Mouse (Mus musculus) heart, embryonic 10.5 days (tissue): Measurements from ENCODE around the gene Fopnl. TPM values are rescaled to one million over a fixed set of nuclear protein-coding genes. Genes with fewer than 3 reads are reported as not detected.

Experiments
- DNase-seq: peaks from one replicate; pipeline ENCODE4 v3.0.0-alpha.2; 2017; ENCODE audit warnings: low spot score
- H3K27ac ChIP-seq: fragments of 300-500 bp; sonication (generic); 2 replicates; pipeline ENCODE4 v1.5.1; 2016; ENCODE audit warnings: mild to moderate bottlenecking
- H3K27me3 ChIP-seq: fragments of 300-500 bp; sonication (generic); 2 replicates; pipeline ENCODE4 v1.6.1; 2016; ENCODE audit warnings: mild to moderate bottlenecking; ENCODE audit not compliant: poor library complexity, insufficient read depth, severe bottlenecking
- H3K36me3 ChIP-seq: fragments of 300-500 bp; sonication (generic); 2 replicates; pipeline ENCODE4 v1.6.1; 2016; ENCODE audit warnings: mild to moderate bottlenecking, moderate library complexity
- H3K4me1 ChIP-seq: fragments of 300-500 bp; sonication (generic); 2 replicates; pipeline ENCODE4 v1.6.1; 2016; ENCODE audit warnings: mild to moderate bottlenecking
- H3K4me3 ChIP-seq: fragments of 300-500 bp; sonication (generic); 2 replicates; pipeline ENCODE4 v1.5.1; 2016; ENCODE audit warnings: mild to moderate bottlenecking, moderate library complexity
- H3K9me3 ChIP-seq: fragments of 300-500 bp; sonication (generic); 2 replicates; pipeline ENCODE4 v1.6.1; 2016; ENCODE audit warnings: mild to moderate bottlenecking, moderate library complexity
- whole genome bisulfite sequencing: fragments of 180-500 bp; shearing (Covaris S2); methylation state at CpG from one replicate; pipeline ENCODE4 v1.1.7; 2016; 5-methylcytosine and 5-hydroxymethylcytosine counted together
- polyA plus RNA-seq: library from polyadenylated mRNA; unstranded; fragments of >200 nt; fragmentation: Nextera tagmentation; extraction: Ambion mirVana; gene quantifications from 2 replicates; pipeline ENCODE4 v1.2.1, GENCODE M21; 2016

The Fopnl gene
- polyA plus RNA-seq = 111 and 119 TPM in 2 replicates

DNA sequence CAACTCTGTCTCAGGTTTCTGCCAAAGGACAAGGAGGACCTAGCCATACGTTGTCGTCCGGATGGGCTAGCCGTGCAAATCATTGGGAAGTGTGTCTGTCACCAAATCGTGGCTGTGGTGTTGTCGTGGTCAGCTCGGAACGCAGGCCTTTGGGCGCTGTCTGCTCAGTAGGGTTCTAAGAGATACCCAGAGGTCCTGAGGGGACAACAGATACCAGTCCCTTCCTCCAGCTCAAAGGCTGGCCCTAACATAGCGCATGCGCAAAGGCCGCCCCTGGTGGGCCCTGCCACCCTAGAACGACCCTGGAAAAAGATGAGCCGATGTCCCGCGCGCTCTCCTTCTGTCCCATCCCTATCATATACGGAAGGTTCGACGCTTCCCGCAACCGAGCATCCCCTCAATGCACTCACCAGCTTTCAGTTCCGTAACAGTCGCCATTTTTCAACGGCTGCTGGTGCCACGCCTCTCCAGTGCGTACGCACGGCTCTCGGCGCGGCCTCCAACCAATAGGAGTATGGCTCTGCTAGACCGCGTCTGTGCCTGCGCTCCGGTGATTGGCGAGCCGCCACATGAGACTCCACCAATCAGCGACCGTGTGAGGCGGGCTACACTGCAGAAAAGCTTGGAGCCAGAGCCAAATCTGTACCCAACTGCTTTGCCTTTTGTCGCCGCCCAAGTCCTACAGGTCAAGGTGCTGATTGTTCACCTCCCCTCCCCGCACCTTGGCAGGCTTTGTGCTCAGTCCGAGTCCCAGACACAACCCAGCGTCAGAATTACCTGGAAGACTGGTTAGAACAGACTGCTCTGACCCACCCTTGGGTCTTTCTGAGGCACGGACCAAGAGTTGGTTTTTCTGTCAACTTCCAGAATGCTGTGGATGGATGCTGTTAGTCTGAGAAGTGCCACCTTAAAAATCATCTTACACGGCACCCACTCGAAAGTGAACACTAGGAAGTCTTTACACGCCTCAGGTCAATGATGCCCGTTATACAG is at the start of gene Fopnl:
Gene Fopnl, minus strand, starts transcription at position 522 of the 993 bp plus-strand sequence.
- Histone ChIP-seq H3K27ac (peak within 1 kb of the TSS; percentile 95), H3K4me3 (peak within 1 kb of the TSS; percentile 80), H3K9me3 (no peaks in the 10 kb centered on the region), H3K4me1 (peaks cover 5% of the 10 kb centered on the region), H3K27me3 (no peaks in the 10 kb centered on the region), H3K36me3 (peaks cover 15% of the 10 kb centered on the region)
- 4% methylated on average over 51 of the region's 51 CpGs for WGBS
- DNase-seq = peak; percentile 98

DNA sequence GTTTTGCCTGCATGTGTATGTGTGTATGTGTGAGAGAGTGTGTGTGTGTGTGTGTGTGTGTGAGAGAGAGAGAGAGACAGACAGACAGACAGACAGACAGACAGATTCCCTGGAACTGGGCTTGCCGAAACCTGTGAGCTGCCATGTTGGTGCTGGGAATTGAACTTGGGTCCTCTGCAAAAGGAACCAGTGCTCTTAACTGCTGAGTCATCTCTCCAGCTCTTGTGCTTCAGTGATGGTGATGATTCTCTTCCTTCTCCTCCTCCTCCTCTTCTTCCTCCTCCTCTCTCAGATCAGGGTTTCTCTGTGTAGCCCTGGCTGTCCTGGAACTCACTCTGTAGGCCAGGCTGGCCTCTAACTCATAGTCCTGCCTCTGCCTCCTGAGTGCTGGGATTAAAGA is 48.8 kb upstream of the Fopnl start:
- 75% methylated on average over 1 of the region's 1 CpGs for WGBS
- peaks cover 30% of the 10 kb centered on the region for H3K27me3 ChIP-seq

DNA sequence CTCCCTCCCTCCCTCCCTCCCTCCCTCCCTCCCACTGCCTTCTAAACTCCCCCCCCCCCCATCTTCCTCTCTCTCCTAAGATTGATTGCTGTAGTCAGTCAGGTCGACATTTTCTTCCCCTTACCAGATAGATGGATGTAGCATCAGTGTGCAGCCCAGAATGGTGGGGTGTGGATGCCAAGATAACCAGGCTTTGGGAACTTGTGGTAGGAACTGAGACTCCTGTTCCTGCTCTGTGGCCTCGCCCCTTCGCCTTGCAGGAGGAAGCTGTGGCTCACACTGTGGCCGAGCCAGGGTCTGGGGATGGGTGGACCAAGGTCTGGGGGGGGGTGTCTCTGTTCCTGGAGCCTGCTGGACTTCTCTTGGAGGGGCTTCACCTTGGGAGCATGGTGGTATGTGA is 48.3 kb upstream of the Fopnl start:
- no peaks in the 10 kb centered on the region for H3K4me1 ChIP-seq
- peaks cover 31% of the 10 kb centered on the region for H3K27me3 ChIP-seq
- no peak overlapping the region for H3K4me3 ChIP-seq
- no peak overlapping the region for H3K27ac ChIP-seq
- WGBS = 56% methylated on average over 4 of the region's 4 CpGs
- H3K36me3 ChIP-seq = no peaks in the 10 kb centered on the region
- H3K9me3 ChIP-seq = no peaks in the 10 kb centered on the region
- DNase-seq = no peak

More for the DNA sequence above, 48.8 kb upstream of the Fopnl start:
- Histone ChIP-seq H3K9me3 (no peaks in the 10 kb centered on the region), H3K4me3 (no peak overlapping the region), H3K4me1 (no peaks in the 10 kb centered on the region), H3K27ac (no peak overlapping the region), H3K36me3 (no peaks in the 10 kb centered on the region)
- no peak for DNase-seq

DNA sequence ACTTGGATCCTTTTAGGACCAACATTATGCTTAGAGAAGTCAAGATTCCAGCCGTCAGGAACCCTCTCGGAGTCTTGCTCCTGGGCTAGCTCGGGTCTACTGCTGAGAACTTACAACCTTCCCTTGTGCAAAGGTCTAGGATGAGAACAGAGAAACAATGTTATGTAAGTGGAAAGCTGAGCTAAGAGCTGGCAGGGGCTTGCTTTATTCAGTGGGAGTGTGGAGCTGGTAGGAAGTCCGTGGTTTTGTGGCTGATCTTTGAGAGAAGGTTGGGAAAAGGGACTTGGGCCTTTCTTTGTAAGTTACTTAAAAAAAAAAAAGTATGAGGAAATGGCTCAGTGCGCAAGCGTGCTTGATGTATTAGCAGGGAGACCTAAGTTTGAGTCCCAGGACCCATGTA is 46.9 kb upstream of the Fopnl start:
- H3K4me1 ChIP-seq = no peaks in the 10 kb centered on the region
- no peak for DNase-seq
- H3K27ac ChIP-seq = no peak overlapping the region
- no peaks in the 10 kb centered on the region for H3K9me3 ChIP-seq
- H3K27me3 ChIP-seq = peaks cover 41% of the 10 kb centered on the region
- H3K4me3 ChIP-seq = no peak overlapping the region
- no peaks in the 10 kb centered on the region for H3K36me3 ChIP-seq
- 88% methylated on average over 6 of the region's 6 CpGs for WGBS

DNA sequence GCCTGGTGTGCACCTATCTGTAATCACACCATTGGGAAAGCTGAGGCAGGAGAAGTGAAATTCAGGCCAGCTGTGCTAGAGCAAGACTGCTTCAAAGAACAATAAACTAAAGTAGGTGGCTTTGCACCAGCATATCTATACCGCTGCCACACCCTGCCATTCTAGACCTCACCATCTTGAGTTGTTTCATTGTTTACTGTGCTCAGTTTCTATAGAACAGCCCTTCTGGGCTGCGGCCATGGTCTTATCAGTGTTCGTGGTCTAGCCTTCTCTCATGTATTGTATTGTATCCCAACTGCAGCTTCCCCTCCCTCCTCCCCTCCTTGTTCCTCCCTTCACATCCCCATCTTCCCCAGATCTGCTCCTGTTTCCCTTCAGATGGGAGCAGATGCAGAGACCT is 46.3 kb upstream of the Fopnl start:
- 84% methylated on average over 3 of the region's 3 CpGs for WGBS
- Histone ChIP-seq H3K36me3 (no peaks in the 10 kb centered on the region), H3K9me3 (no peaks in the 10 kb centered on the region), H3K4me1 (no peaks in the 10 kb centered on the region), H3K4me3 (no peak overlapping the region), H3K27ac (no peak overlapping the region), H3K27me3 (peaks cover 41% of the 10 kb centered on the region)
- DNase-seq = no peak

DNA sequence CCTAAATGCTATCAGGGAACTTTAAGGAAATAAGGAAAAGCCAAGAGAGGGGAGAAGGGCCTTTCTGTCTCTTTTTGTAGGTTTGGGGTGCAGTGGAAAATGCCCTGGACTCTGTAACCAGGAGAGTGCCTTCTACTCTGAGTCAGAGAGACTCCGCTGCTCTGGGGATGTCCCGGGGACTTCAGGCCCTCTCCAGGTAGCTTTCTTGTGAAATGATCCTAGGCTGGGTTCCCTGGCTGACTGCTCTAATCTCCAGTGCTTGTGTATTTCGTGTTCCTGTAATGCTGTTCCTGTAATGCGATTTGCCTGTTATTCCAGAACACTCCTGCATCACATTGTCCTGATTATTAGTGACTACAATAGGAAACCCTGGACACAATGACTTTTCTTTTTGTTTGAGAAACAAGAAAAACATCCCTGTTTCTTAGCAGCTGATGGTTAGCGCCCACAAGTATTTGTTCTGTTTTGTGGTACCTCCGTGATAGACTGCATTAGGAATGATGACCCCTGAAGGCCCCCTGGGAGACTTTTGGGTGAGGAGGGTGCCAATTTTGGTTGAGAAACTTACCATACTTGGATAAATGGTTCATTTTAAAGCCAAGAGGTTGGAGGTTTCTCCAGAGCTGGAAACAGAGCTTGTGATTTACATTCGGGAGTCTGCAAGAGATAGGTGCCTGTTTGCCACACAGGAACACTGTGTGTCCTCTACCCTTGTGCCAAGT is 45.1 kb upstream of the Fopnl start:
- Histone ChIP-seq H3K27ac (peak overlapping the region; percentile 88; the same call in 1 of the 2 replicates), H3K27me3 (peaks cover 41% of the 10 kb centered on the region), H3K36me3 (no peaks in the 10 kb centered on the region), H3K4me1 (no peaks in the 10 kb centered on the region), H3K4me3 (peak overlapping the region; percentile 87), H3K9me3 (no peaks in the 10 kb centered on the region)
- no peak for DNase-seq
- WGBS = 38% methylated on average over 7 of the region's 7 CpGs

DNA sequence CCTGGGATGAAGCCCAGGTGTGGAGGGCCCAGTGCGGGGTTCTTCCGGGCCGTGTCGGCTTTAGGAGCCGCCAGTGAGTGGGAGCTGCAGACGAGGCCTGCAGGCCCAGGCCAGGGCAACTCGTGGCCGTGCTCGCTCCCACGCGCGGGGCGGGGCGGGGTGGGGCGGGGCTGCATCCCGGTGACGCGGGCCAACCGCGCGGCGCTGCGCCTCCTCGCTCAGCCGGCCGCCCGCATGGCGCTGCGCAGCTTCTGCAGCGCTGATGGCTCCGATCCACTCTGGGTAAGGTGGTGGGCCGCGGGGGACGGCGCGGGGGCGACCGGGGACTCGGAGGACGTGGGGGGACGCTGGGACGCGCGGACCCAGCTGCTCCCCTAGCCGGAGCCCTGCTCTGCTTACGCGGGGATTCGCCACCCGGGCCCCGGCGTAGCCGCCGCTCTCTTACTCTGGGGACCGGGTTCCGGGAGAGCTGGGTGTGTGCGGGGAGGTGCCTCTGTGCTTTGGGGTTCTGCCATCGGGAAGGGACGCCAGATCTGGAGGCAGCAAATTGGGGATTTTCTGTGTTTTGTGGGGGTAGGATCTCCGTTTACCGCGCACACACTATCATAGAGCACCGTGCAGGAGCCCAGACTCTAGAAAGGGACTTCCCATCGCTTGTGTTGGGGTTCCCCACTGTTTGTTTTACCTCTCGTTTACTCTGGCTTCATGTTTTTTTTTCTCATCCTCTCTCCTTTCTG is 44.3 kb upstream of the Fopnl start, which contains the start of gene Abcc1:
Gene Abcc1, plus strand, starts transcription at position 197 of the 737 bp plus-strand sequence.
- H3K36me3 ChIP-seq = no peaks in the 10 kb centered on the region
- under 1% methylated on average over 64 of the region's 64 CpGs for WGBS
- H3K27ac ChIP-seq = peak within 1 kb of the TSS; percentile 88

DNA sequence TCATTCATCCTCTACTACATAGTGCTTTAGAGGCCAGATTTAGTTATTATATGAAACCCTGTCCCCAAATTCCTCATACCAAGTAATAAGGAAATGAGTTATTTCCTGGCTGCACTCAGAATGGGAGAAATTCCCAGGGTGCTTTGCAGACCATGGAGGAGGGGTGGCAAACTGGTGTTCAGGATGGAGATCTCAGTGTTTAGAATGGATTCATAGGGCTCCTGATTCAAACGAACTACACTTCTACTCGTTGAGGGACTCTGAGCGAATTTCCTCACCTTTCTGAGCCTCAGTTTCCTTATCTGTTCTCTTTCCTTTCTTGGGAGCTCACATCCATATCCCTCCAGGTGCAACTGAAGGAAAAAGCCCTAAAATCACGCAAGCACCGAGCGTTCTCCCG is 43.7 kb upstream of the Fopnl start:
- WGBS = 4% methylated on average over 7 of the region's 7 CpGs
- H3K27ac ChIP-seq = peak overlapping the region; percentile 88
- H3K4me3 ChIP-seq = peak overlapping the region; percentile 87
- no peaks in the 10 kb centered on the region for H3K9me3 ChIP-seq
- no peak for DNase-seq
- H3K4me1 ChIP-seq = no peaks in the 10 kb centered on the region
- peaks cover 41% of the 10 kb centered on the region for H3K27me3 ChIP-seq
- H3K36me3 ChIP-seq = no peaks in the 10 kb centered on the region

More for the DNA sequence above, 44.3 kb upstream of the Fopnl start, which contains the start of gene Abcc1:
- Histone ChIP-seq H3K27me3 (peaks cover 41% of the 10 kb centered on the region), H3K4me3 (peak within 1 kb of the TSS; percentile 87), H3K4me1 (no peaks in the 10 kb centered on the region), H3K9me3 (no peaks in the 10 kb centered on the region)
- peak; percentile 77 for DNase-seq

GRCm38 (mm10) chr16:14358531-14358930 is 41.3 kb upstream of the Fopnl start:
- H3K4me3 ChIP-seq = no peak overlapping the region
- WGBS = 55% methylated on average over 1 of the region's 1 CpGs
- H3K27ac ChIP-seq = no peak overlapping the region
- DNase-seq = no peak
- no peaks in the 10 kb centered on the region for H3K9me3 ChIP-seq
- H3K36me3 ChIP-seq = no peaks in the 10 kb centered on the region
- no peaks in the 10 kb centered on the region for H3K4me1 ChIP-seq
- H3K27me3 ChIP-seq = peaks cover 36% of the 10 kb centered on the region

DNA sequence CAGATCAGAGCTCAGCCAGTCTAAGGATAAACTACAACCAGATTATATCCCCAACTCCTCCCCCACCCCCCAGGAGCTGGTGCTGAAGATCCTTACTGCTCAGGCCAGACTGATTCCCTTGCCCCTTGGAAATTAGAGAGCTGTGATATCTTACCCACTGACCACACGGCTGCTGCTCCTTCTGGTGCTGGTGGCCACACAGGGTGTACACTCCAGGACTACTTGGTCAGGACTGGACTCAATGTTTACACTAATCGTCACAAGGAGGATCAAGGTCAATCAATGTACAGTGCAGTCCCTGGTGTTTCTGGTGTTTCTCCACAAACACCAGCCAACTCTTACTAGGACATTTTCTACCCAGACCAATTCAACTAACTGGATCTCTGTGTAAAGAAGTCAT is 40.7 kb upstream of the Fopnl start:
- H3K4me1 ChIP-seq = no peaks in the 10 kb centered on the region
- no peak for DNase-seq
- H3K27ac ChIP-seq = no peak overlapping the region
- no peaks in the 10 kb centered on the region for H3K36me3 ChIP-seq
- no peak overlapping the region for H3K4me3 ChIP-seq
- H3K27me3 ChIP-seq = peaks cover 29% of the 10 kb centered on the region
- 71% methylated on average over 2 of the region's 2 CpGs for WGBS
- no peaks in the 10 kb centered on the region for H3K9me3 ChIP-seq

DNA sequence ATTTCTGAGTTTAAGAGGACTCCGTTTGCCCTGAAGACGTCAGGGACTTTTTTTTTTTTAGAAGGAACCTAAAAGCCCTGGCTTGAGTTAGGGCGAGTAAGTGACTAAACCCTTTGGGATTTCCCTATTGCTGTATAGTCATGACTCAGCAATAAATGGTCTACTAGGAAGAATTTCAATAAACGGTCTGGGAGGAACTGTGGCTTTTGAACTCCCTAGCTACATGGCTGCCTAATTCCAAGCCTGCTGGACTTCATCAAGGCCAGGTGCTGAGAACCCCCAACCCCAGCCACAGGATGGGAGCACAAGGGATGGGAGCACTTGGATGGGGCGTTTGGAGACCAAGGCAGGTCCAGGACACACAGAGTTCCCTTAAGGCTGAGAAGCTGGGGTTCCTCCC is 35.5 kb upstream of the Fopnl start:
- no peaks in the 10 kb centered on the region for H3K36me3 ChIP-seq
- H3K27me3 ChIP-seq = 0 out of 2 replicates have a peak, but pooled peaks cover 6% of the 10 kb centered on the region
- no peaks in the 10 kb centered on the region for H3K9me3 ChIP-seq
- no peak overlapping the region for H3K4me3 ChIP-seq
- DNase-seq = no peak
- no peak overlapping the region for H3K27ac ChIP-seq
- H3K4me1 ChIP-seq = no peaks in the 10 kb centered on the region
- WGBS = 62% methylated on average over 5 of the region's 5 CpGs

DNA sequence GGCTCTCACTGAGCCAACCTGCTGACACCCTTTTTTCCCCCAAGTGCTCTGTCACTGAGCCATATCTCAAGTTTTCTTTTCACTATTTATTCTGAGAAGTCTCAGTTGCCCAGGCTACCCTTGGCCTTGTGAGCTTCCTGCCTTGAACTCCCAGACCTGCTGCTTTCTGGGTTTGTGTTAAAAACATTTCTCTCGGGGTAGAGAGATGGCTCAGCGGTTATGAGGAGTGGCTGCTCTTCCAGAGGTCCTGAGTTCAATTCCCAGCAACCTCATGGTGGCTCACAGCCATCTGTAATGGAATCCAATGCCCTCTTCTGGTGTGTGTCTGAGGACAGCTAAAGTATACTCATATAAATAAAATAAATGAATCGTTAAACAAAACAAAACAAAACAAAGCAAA is 35.0 kb upstream of the Fopnl start:
- no peak for DNase-seq
- Histone ChIP-seq H3K27me3 (0 out of 2 replicates have a peak, but pooled peaks cover 6% of the 10 kb centered on the region), H3K36me3 (no peaks in the 10 kb centered on the region), H3K4me3 (no peak overlapping the region), H3K9me3 (no peaks in the 10 kb centered on the region), H3K4me1 (no peaks in the 10 kb centered on the region), H3K27ac (no peak overlapping the region)
- 81% methylated on average over 3 of the region's 3 CpGs for WGBS
